Mouse (Mus musculus) lung, postnatal 10 days (tissue): ENCODE measurements around the gene Ywhae.
A peak's percentile ranks its signal among the peaks of the same experiment; 100 is the strongest.

ENCODE experiments used
- DNase-seq: peaks from one replicate; pipeline ENCODE4 v3.0.0; 2021

Ywhae gene

DNA sequence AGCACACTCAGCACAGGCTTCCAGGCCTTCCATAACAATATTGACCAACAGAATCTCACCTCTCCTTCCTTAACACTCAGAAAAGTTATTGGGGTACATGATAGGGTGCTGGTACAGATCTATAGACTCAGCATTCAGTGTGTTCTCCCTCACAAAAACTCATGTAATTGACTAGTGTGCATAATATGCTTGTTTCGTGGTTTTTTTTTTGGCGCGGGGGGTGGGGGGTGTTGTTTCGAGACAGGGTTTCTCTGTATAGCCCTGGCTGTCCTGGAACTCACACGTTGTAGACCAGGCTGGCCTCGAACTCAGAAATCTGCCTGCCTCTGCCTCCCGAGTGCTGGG is 5.8 kb downstream of the Ywhae start:
- DNase-seq: no peak

DNA sequence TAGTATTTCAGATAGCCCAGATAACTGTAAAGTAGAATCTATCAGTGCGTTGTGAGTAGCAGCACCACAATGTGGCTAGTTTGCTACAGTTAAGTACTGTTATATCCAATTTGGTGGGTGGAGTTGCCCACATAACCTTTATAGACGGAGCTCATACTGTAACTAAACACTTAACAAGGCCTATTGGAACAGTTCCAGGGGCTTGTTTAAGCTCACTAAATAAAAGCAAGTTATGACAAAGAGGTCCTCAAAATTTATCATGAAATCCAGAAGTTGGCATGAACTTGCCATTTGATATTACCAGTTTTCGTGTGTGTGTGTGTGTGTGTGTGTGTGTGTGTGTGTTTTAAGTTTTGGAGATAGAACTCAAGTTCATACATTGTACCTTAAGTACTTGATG is 7.5 kb downstream of the Ywhae start:
- no peak for DNase-seq

DNA sequence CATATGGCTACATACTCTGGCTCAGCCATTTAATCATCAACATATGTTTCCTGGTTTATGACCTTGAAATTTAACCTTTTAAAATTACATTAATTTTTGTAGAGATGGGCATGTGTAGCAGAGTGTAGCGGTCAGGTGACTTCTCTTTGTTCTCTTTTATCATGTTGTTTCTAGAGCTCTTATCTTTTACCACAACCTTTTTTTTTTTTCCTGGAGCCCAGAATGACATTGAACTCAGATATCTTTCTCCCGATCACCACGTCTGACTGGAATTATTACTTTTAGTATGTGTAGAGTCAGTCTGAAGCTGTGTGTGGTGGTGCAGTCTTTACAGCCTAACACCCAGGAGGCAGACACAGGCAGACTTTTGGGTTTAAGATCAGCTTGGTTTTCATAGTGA is 8.9 kb downstream of the Ywhae start:
- DNase-seq: no peak

DNA sequence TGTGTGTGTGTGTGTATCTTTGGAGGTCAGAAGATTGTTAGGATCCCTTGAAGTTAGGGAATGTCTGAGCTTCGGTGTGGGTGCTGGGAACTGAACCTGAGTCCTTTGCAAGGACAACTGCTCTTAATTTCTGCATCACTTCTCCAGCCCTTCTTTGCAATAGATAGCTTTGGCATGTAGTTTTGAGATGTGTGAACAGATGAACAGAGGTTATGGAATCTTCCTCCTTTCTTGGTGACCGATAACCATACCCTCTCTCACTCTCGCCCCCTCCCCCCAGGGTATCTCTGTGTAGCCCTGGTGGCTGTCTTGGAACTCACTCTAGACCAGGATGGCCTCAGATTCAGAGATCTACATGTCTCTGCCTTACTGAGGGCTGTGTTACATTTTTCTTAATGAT is 12.1 kb downstream of the Ywhae start:
- no peak for DNase-seq

DNA sequence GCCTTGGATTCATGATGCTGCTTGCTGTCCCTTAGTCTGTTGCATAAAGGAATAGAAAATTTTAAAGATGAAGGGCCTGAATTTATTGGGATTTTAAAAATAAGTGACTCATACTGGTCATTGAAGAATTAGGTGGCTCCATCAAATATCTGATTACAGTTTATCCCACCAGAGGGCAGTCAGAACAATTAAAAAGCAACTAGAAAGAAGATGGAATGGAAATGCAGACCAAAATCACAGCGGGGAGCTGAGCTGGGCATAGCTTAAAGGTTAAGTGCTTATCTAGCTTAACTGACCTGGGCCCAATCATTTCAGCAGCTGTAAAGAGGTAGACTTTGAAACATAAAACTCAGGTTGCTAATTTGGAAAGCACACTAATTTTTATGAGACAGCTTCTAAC is 17.9 kb downstream of the Ywhae start:
- DNase-seq: no peak

DNA sequence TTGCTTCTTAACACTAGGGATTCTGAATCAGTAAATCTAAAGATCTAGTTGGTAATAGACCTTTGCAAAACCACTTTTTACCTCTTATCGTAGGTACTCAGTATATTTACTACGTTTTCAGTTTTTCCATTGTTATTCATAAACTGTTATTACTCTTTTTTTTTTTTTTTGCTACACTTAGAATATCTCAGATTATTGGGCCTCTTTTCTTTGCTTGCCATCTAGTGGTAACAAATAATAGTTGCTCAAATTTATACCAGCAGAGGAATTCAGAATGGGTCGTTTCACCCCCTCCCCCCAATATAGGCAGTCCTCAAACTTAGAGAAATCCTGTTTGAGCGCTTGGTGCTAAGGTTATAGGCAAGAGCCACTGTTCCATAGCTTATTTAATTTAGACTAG is 18.4 kb downstream of the Ywhae start:
- DNase-seq: no peak

DNA sequence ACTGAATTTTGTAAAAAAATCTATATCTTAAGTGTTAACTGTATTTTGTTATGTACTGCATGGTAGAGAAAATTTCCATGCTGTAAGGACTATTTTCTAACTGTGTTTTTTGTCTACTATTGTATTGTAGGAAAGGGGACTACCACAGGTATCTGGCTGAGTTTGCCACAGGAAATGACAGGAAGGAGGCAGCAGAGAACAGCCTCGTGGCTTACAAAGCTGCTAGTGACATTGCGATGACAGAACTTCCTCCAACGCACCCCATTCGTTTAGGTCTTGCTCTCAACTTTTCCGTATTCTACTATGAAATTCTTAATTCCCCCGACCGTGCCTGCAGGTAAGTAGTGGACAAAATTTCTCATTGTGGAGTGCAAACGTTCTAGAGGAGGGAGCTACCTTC is 24.0 kb downstream of the Ywhae start:
- no peak for DNase-seq

DNA sequence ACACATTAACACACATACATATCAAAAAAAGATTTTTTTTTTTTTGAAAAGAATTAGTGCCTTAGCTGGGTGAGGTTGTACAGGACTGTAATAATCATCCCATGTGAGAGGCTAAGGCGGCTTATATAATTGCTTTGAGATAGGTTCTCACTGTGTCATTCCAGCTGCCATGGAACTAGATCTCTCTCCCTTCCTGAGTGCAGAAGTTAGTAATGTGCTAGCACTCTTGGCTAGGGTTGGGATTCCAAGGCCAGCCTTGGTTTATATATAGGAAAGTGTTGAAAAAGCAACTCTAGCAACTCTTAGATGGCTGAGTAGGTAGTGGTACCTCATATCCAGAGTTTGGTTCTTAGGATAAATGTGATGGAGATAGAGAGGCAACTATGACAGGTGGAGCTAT is 25.9 kb downstream of the Ywhae start:
- no peak for DNase-seq

DNA sequence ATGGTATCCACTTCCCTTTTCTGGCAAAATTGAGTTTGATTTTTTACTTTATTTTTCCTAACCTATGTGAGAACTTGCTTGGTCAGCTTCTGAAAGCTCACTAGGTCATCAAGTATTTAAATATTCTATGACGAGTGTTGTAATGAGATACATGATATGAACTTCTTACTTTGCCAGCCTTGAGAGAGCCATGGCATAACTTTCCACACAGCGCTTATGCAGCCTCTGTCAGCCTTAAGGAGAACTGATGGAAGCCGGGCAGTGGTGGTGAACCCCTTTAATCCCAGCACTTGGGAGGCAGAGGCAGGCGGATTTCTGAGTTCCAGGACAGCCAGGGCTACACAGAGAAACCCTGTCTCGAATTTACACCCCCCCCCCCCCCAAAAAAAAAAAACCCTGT is 28.1 kb downstream of the Ywhae start:
- DNase-seq: no peak

DNA sequence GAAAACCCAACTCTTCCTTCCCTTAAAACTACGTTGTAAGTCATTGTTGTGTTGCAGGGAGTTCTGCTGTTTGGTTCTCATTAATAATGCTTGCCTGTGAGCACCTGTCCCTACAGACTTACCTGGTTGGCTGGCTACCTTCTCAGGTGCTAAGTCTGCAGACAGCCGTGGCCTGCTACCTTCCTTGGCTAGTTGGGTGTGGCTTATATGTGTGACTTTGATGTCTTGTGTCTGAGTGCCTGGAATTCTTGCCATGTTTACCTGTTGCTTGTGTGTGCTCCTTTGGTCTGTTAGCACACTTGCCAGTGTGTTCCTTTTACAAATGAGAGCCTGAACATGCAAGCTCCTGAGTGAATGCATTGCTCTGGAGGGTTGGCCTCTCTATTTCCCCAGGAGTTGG is 30.0 kb downstream of the Ywhae start:
- DNase-seq: no peak

DNA sequence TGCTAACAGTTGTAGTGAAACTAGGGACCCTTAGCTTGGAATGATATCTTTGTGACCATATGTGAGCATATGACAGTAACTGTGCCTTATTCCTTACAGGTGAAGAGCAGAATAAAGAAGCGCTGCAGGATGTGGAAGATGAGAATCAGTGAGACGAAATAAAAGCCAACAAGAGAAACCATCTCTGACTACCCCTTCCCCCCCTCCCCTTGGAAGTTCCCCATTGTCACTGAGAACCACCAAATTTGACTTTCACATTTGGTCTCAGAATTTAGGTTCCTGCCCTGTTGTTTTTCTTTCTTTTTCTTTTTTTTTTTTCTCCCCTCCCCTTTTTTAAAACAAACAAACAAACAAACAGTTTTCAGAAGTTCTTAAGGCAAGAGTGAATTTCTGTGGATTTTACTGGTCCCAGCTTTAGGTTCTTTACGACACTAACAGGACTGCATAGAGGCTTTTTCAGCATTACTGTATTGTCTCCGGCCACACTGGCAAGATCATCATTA is 31.9 kb downstream of the Ywhae start:
- DNase-seq: no peak

DNA sequence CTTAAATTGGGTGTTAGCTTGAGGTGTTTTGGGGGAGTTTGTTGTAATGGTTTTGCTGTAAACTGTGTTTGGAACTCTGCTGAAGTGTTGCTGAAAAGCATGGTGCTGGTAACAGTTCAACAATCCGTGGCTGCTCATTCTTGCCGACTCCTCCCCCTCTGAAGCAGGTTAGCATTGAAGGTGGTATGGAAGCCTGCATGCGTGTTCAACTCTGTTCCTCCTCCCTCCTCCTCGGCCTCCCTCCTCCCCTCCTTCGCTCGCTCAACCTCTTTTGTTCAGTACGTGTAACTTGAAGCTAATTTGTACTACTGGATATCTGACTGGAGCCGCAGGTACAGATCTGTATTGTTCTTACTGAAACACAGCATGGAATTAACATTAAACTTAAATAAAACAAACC is 32.5 kb downstream of the Ywhae start:
- DNase-seq: no peak

DNA sequence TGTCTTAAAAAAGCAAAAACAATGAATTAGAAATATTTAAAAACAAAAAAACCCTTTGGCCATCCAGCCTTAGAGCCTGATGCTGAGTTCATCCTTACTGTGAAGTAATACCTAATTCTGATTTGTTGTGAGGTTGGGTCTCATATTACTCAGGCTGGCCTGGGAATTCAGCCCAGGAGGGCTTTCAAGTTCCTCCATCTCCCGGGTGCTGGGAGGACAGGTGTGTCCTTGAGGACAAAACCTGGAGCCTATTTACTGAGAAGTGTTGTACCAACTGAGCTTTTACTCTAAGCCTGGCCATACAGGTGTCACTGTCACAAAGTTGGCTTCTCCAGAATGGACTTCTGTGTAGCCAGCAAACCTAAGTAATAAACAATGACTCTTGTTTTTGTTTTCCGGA is 34.3 kb downstream of the Ywhae start:
- no peak for DNase-seq

DNA sequence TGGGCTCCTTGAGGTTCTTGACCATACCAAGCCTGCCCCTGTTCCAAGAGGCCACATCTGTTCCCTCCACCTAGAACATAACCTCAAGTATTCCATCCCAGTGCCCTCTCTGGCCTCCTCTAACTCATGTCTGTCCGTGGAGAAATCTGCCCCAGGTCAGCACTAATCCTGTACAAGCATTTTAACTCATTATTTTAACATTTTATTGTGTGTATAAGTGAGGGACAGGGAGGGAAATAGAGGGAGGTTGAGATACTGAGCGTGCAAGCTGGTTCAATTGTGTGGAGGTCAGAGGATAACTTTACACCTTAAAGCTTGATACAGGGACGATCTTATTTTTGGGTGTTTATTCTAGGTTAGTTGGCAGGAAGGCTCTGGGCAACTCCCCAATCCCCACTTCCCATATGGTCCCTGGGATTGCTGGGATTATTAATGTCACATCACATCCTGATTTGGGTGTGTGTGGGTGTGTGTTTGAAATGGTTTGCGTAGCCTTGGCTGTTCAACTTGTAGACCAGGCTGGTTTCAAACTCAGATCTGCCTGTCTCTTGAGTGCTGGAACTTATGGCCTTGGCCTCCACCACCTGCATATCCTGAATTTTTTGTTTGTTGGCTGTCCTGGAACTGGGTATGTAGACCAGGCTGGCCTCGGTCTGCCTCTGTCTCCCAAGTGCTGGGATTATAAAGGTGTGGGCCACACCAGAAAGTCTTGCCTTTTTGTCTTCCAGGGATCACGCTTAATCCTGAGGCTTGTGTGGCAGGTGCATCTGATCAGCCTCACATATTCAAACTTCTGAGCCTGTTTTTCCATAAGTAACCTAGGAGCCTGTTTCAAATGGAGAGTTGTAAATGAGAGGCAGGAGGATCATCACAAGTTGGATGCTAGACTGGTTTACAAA is 35.7 kb downstream of the Ywhae start:
- DNase-seq: no peak

DNA sequence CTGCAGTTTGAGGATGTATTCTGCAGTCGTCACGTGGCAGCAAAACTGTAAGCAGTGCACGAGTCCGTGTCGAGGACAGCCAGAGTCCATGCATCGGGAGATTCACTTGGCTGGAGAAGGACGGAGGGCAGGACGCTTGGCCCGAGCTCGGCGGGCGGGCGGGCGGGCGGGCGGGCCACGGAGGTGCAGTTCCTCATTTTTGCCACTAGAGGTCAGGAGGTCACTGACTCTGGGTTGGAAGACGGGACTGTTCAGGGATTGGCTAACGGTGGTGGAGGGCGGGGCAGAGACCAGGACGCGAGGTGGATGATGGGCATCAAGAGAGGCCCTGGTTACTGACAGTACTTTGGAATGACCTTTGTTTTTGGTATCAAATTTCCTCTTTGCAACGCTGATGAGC is 36.5 kb downstream of the Ywhae start:
- peak; percentile 94 for DNase-seq

DNA sequence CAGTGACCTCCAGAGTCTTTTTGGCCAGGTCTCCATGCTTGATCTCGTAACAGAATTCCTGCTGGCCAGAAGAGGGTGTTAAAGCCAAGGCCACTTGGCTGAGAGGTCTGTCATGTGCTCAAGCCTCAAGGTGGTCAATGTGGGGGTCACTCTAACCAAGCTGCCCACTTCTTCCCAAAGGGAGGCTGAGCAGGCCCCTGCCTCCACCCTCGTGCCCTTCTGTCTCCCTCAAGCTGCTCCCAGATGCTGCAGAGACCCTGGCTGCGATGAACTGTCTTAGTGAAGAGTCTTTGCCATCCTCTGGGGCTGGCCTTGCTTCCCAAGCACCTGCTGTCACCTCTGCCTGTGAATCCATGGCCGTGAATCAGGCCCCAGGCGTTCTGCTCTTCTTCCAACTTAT is 39.9 kb downstream of the Ywhae start:
- DNase-seq: no peak

DNA sequence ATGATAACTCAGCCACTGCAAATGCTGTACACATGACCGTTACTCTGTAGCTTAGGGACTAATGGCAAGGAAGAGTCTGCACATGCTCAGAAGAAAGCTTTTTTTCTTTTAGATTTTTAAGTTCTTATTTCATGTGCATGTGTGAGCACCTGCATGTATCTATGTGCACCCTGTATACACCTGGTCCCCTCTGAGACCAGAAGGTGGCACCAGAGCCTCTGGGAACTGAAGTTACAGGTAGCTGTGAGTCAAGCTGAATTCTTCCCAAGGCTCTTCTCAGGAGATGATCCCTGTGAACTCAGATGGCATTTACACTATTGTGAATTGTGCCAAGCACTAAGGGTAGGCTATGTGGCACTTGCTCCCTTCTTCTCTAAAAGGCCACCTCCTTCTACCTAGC is 43.2 kb downstream of the Ywhae start:
- no peak for DNase-seq

DNA sequence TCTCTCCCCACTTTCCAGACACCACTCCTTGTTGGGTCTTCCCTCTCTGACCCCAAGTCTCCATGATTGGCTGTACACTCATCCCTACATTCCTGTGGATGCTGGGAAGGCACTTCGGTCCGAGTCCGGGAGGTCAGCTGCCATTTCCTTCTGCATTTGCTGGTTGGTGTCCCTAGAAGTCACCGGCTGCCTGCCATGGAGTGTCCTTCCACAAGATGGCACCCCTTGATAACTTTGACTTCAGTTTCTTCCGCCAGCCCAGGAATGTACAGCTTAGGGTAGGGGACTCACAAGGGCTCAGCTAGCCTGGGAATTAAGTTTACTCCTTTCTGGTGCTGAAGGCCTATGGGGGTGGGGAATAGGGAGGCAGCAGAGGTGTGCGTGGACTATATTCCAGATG is 49.2 kb downstream of the Ywhae start:
- DNase-seq: peak; percentile 87

DNA sequence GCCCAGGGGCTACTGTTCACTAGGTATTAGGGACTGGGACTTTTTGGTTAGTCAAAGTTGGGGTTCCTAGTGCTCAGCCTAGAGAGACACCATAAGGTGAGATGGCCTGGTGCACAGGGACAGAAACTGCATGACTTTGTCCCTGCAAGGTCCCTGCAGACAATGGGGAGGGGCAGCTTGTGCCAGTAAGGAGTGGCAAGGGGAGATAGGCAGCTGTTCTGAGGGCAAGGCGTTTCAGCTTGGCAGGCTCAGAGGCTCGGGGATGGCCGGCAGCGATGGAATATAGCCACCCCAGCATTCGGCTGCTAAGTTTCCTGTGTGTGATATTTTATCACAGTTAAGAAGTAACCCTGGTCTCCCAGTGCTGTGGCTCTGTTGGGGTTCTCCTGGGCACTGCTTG is 51.1 kb downstream of the Ywhae start:
- DNase-seq: no peak

DNA sequence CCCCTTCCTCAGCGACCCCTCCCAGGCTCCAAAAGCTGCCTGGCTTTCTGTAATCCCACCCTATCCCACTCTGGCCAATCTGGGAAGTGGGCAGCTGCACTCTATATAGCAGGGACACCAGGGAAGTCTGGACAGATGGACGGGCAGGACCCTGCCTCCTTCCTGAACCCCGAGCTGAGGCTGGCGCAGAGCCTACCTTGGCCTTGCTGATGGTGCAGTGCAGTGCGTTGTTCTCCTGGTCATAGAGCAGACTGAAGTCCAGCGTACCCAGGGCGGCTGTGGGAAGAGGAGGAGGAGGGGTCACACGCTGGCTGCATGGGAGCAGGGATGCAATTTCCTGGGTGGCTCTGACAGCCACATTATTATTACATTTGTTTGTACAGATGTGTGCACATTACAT is 53.2 kb downstream of the Ywhae start:
- DNase-seq: no peak

DNA sequence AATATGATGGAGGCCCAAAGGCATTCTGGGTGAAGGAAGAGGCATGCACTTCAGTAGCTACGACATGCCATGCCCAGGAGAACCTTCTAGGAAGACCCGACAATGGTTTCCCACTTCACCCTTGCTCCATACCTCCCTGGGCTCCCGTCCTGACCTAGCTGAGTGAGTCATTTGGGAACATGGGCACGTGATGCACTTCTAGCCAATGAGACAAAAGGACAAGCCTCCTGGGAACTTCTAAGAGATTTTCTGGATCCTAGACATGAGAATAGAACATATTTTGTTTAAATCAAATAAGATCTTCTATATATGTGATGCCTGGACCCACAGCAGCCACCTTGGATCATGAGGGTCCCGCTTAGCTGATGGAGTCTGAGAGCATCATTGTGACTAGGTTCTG is 59.9 kb downstream of the Ywhae start:
- no peak for DNase-seq

DNA sequence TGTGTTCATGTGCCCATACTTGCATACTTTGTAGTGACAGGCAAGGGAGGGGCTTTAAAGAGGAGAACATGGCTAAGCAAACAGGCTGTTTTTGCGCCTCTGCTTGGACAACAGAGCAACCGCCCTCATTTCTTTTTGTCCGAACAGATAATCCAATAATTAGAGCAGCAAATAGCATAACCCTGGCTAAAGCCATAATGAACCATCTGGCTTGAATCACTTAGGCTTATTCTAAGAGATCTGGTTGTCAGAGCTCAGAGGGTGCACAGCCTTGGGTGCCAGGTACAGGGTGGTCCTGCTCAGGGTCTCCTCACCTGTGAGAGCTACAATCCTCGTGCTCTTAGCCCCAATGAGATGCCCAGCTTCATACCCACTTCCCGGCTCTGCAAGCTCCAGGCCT is 60.7 kb downstream of the Ywhae start:
- no peak for DNase-seq

DNA sequence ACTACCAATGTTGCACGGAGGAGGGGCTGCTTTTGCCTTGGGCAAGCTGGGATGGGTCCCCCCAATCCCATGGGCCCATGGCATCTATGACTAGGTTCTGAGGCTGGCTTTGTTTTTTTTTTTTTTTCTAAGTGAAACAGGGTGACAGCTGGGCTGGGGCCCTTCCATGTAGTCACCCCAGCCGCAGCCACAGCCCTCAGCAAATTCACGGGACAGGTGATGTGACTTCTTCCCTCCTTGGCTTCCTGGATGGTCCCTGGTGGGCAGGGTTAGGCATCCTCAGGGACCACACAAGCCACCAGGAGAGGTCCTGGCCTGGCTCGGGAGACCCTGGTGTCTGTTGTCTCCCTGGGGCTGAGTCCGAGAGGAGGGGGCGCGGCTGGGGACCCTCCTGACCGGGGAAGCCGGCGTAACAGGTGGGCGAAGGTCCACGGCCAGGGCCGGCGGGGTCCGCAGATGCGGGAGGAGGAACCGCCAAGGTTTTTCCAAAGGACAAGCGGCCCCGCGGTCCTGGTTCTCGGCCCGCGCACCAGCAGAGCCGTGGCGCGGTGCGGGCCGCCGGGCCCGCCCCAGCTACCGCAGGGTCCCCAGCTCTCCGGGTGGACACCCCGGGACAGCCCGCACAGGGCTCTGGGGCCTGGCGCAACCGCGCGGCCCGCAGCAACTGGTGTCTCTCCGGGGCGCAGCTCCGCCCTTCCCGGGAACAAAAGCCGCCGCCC is 62.1 kb downstream of the Ywhae start:
- no peak for DNase-seq

DNA sequence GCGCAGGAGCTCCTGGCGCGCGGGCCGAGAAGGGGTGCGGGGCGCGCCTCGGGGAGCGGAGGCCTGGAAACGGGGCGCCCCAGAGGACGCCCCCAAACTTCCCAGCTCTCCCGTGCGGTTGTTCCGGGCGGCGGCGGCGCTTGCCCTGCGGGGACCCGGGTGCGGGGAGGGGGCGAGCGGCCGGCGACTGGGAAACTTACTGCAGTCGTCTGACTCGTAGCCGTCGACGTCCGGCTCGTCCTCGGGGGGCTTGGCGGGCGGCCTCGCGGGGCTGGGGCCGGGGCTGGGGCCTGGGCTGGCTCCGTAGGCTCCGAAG is 62.6 kb downstream of the Ywhae start:
- no peak for DNase-seq

DNA sequence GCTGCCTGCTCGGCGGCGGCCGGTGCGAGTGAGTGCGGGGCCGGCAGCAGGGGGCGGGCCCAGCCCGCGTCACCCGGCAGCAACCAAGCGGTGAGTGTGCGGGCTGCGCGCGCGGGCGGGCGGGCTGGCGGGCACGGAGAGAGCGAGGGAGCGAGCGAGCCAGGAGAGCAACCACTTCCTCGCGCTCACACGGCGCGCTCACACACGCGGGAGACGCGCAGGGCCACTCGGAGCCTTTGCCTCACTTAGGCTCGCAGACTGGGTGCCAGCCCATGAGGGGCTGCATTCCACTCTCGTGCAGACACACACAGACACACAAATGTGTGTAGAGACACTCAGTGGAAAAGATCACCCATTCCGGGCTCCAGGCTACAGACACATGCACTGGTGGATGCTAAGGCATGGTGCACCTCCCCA is 63.4 kb downstream of the Ywhae start, which contains the start of gene Doc2b:
Doc2b (minus strand) TSS at position 21 of the 417 bp plus-strand sequence.
- DNase-seq: peak; percentile 35
